Mouse (Mus musculus): ENCODE measurements around the gene Serpina16.
"Not testable (repeated sequence)": the region's sequence is repeated elsewhere in the genome, so short reads cannot be mapped to it uniquely, and the experiment has no call there.

Gene Serpina16

DNA sequence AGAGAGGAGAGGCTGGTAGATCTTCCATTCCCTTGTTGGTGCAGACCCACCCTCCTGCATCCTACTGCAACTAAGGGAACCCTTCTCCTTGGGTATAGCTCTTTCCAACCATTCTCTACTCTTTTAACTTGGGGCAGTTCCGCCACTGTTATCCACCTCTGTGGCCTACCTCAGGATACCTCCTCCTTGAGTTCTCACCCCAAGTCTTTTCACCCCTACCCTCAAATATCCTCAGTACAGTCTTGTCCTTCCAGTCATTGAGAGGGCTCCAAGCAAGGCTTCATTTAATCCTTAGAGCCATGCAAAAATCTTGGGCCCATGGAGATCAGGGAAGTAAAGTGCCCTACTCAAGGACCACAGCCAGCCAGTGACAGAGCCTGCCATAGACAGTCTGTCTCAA is at the start of gene Serpina16:
Serpina16 (minus strand) TSS at position 101 of the 400 bp plus-strand sequence.
- DNase-seq: no peak

DNA sequence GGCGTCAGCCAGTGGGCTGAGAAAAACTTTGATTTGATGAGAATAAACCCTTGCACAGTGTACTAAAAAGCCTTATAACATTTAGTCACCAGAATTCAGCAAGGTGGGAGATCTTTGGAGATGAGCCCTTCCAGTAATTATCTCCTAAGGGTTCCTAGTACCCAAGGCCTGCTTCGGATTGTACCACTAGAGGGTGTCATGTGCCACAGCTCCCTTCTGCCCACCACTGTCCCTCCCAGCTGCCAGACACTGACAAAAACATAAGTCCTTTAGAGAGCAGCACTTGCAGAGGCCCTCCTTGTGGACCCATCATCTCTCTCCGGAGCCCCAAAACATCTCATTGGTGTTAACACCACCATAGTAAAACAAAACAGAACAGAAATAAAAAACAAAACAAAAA is 35.6 kb upstream of the Serpina16 start:
- DNase-seq: no peak

DNA sequence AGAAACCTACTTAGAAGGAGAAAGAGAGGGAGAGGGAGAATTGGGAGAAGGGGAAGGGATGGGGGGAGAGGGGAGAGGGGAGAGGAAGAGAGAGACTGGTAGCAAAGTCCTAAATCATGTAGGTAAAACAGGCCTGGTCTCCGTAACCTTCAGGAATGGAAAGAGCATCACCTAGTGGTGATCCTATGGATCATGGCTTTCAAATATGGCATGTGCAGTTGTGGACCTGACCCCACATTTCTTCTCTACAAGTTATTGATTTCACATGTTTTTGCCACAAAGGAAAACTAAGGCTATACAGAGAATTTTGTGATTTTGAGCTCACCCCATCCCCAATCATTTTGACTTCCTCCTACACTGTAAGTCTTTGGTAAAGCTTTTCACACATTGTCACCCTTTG is 34.5 kb upstream of the Serpina16 start:
- DNase-seq: no peak

DNA sequence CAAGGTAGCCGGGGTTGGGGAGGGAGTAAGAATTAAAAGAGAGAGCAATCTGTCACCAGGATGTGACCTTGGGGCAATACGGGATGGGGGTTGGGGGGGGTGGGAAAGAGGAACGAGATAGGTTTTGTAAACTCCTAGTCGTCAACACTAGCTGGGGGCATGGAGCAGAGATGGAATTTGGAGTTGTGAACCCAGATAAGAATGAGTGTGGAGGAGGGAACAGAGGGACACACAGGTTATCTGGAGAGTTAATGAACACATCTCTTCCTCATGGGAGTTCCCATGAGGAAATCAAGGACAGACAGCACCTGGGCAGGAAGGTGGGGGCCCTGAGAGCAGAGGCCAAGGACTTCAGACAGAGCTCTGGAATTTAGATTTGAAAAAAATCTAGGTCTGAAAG is 30.2 kb upstream of the Serpina16 start:
- DNase-seq: no peak

DNA sequence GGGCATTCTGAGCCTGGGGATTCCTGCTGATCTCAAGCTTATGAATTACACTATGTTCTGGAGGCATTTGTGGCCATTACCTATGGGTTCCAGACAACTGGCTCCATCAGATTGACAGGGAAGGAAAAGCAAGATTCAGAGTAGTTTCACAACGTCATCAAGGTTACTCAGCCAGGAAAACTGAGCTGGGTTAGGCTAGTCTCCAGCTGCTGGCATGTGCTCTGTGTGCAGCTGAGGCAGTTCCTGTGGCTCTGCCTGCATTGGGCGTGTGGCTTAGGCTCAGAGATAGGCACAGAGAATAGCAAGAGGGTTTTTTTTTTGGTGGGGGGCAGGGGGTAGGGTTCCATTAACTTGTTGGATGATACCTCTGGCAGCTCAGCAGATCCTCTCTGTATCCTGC is 29.6 kb upstream of the Serpina16 start:
- no peak for DNase-seq

DNA sequence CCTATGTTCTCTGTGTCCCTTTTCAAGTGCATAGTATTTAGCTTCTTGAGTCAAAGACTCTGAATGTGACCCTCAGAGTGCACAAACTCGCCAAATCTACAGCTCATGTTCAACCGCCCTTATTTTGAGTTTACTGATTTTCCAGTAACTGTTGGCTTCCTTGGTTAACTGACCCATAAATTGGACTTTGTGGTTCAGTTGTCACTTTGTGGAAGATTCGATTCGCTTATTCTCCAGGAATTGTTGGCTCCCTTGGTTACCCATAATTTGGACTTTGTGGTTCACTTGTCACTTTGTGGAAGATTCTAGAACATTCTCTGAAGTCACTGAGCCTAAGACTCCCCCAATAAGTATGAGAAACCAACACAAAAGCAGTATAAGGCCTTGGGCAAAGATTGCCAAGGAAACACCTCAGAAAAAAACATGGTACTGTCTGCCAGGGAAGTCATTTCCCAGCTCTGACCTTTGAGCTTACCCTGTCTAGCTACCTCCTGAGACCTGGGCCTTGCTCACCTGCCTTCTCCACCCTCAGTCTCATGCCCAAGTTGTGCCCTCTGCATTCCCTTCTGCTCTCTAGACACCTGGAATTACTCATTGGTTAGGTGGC is 24.3 kb upstream of the Serpina16 start:
- DNase-seq: no peak

DNA sequence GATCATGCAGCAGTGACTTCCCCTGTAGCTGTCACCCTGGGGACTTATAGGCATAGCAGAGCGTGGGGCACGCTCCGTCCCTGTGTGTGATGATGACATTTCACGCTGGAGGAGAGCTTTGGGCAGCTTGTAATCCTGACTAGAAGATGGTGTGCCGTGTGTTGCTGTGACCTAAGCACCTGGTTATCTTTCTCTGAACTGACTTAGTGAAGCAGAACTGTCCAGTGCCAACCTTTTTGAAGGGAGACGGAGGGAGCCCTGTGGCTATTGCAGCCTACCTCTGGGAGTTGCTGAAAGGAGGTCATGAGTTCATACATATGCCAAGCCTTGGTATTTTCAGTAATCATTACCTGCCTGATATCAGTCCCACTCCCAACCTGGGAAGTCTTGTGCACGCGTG is 19.5 kb upstream of the Serpina16 start, which contains the start of gene Serpina1f:
Serpina1f (minus strand) TSS at position 101 of the 400 bp plus-strand sequence.
- DNase-seq: no peak

DNA sequence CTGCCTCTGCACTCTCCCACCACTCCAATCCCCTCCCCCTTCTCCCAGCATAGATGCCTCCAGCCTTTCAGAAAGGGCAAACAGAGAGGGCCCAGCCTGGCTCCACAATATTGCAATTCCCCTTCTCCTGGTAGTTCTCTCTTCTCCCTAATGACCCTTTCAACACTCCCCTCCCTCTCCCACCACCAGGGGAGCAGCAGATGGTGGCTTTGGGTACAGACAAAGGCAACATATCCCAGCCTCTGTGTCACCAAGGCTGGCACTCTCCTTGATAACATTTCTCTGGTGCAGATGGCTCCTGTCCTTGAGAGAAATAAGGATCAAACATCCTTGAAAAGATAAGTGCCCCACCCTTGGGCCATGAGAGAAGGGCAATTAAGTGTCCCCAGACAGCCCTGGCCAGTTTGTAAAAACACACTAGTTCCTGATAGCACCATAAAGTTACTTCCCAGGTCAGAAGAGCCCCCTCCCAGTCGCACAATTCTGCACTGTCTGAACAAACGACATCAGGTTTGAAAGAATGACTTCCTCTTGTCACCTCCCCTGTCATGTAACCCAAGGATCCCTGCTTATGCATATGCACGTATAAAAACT is 12.4 kb upstream of the Serpina16 start:
- no peak for DNase-seq

DNA sequence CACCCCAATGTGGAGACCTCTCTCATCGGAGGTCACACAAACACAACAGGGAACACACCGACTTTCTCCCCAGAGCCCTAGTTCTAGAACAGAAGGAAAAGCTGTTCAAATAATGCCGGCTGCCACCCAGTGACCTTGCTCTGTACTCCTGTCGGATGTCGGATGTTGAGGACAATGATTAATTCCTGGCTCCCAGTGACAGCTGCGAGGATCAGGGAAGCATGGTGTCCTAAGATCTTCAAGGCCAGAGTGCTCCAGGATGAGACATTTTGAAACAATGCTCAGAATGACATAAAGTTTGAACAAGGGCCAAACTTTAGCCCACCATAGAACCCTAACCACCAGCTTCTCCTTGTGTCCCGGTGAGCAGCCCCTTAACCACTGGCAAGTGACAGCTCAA is 11.1 kb upstream of the Serpina16 start:
- DNase-seq: no peak

DNA sequence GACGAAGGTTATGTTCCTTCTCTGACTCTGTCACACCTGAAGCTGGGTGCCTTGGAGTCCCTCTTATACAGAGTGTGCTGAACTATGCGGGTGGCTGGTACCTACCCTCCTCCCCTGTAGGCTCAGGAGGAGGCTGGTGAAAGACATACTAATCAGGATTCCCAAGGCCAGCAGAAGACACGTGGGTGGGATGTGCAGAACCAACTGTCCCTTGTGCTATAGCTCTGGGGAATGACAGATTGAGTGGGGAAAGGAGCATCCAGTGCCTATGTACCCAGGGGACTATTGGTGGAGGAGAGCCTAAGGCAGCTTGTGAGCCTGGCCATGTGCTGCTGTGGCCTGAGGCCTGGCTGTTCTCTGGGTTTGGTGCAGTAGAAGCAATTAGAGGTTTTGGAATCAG is 10.1 kb upstream of the Serpina16 start:
- no peak for DNase-seq

DNA sequence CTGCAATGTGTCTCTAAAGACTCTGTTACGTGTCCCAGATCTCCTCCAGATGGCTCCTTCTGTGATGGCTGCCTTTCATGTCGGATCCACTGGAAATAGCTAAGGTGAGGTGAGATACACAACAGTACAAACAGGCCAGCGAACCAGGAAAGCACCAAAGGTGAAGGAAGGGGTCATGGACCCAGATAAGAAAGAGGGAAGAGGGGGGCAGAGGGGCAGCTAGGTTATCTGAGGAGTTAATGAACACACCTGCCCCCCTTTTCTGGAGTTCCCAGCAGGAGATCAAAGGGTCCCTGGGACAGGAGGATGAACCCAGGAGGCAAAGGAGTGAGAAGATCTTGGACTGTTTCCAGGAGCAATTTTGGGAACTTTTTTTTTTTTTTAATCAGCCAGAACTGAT is 9.4 kb upstream of the Serpina16 start:
- no peak for DNase-seq

DNA sequence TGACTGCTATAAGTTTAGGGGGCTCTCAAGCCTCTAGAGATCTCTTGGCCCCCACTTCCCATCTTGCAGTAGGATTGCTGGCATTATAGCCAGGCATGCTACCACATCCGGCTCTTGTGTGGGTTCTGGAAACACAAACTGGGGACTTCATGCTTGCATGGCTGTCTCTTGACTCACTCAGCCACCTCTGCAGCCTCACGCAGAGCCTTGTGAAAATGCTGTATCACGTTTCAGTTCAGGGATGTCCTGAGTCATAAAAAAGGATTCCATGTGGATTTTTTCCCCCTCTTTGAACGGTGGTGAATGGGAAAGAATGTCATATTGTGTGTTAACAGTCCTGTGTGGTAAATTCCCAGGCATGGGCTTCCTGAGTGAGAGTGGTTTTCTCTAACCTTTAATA is 7.8 kb upstream of the Serpina16 start:
- DNase-seq: no peak

DNA sequence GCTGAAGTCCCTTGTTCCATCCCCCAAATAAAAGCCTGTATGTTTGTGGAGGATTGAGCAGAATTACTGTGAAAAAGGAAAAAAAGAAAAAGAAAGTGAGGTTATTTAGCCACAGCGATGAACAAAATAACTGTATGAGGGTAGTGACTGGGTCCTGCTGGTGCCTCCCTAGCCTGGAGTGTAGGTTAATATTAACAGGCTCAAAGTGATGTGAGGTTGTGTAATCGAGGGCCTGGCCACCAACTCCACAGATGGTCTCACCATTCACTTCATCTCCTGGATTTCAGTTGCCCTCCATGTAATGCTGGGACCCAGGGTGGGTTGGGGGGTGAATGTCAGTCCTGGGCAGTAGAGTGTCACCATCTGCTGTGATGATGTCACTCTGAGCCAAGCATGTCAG is 5.8 kb upstream of the Serpina16 start:
- no peak for DNase-seq

DNA sequence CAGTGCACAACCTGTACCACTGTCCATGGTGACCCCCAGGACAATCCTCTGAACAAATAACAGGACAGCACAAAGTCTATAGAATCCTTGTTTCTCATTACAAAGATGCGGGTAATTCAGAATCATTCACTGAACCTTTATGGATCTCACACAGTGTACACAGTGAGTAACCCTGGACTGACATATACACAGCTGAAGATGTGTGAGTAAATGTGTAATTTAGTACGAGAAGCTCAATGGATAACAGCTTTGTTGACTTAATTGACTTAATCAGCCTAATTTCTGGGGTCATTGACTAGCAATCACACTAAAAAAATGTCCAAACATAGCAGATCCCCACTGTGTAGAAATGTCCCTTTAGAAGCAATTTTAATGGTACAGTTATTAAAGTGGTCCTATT is 5.2 kb upstream of the Serpina16 start:
- no peak for DNase-seq

DNA sequence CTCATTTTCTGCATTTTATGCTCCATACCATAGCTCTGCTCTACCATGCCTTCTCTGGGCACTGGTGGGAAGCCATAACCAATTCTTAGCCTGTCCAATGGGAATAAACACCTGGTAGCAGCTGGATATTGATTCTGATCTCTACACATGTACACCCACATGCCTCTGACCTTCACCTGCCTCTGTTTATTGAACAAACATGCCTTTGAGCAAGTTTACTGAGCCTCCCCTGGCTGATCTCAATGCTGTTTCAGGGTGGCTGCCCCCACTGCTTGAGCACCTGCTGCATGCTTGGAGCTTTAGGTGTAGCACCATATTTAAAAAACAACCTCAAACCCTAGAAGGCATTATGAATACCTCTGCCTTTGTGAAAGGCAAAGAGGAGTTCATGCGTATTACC is 3.9 kb upstream of the Serpina16 start:
- not testable (repeated sequence) for DNase-seq

DNA sequence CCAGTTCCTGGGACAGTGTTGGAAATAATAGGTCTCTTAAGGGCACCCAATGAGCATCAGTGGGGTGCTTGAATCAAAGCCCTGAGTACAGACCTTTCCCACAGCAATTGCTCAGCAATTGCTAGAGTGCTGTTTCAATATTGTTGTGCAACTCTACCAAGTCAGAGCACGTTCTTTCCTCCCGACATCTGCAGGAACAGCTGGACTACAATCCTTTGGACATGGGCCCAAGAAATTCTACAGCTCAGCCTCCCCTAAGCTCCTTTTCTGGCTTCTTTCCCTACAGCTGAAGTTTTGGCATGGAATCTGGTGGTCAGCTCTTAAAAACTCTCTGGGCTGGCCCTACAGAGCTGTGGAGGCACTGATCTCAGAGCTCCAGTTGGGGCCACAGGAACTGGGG is 2.8 kb downstream of the Serpina16 start:
- DNase-seq: no peak

DNA sequence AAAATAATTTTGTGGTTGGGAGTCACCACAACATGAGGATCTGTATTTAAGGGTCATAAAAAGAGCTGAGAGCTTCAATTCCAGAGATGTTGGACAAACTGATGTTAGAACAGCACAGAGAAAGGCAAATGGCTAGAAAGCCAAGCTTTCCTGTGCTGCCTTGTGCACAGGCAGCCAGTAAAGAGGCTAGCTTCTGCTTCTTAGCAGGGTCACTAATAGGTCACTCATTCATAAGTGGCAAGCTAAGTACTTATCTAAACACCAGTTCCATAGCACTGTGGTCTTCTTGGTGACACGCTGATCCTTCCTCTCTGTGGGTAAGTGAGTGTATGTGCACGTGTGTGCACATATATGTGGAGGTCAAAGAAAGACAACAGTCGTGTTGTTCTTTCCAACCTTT is 4.5 kb downstream of the Serpina16 start:
- no peak for DNase-seq

DNA sequence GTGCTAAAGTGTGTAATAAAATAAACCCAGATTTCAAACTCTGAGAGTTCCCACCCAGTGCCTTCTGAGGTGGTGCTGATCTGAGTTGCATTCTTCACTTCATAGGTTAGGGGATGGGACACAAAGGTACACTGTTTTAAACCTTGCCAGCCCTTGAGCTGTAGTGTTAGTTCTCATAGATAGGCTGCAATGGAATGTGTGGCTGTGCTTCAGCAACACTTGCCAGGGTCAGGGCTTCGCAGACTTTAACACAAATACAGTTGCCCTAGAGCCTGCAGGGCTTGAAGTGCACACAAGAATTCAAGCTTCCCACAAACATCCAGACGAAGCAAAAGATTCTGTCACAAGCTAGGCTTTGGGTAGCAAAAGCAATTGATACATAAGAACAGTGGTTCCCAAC is 5.0 kb downstream of the Serpina16 start:
- no peak for DNase-seq

DNA sequence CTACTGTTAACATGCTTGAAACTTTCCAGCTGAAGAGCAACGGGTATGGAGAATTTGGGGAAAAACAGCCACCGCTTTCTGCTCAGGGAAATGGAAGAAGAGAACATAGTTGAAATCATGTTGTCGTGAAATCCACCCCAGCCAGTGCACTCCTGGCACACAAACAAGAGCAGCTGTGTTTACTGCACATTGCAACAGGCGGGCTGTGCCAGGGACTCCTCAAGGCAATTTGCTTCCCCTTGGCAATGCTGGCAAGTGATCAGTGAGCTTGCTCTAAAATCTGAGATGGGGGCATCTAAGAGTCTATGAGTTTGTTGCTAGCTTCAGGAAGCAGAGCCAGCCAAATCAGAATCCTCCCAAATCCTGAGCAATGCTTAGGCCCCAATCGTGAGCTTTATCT is 5.6 kb downstream of the Serpina16 start:
- DNase-seq: no peak

DNA sequence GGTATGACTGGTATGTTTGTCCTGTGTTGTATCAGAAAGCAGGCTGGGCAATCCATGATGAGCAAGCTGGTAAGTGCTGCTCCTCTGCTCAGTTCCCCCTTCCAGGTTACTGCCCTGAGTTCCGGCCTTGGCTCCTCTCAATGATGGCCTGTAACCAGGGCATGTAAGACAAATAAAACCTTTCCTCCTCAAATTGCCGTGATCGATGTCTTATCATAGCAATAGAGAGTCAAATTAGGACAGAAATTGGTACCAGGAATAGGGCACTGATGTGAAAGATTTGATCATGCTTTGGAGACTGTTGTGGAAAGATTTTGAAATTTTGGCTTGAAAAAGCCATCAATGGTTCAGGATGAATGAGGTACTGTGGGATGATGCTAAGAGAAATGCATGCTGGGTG is 10.7 kb downstream of the Serpina16 start:
- DNase-seq: no peak

DNA sequence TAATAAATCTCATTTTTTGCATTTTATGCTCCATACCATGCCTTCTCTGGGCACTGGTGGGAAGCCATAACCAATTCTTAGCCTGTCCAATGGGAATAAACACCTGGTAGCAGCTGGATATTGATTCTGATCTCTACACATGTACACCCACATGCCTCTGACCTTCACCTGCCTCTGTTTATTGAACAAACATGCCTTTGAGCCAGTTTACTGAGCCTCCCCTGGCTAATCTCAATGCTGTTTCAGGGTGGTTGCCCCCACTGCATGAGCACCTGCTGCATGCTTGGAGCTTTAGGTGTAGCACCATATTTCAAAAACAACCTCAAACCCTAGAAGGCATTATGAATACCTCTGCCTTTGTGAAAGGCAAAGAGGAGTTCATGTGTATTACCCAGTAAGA is 13.9 kb downstream of the Serpina16 start:
- DNase-seq: not testable (repeated sequence)

DNA sequence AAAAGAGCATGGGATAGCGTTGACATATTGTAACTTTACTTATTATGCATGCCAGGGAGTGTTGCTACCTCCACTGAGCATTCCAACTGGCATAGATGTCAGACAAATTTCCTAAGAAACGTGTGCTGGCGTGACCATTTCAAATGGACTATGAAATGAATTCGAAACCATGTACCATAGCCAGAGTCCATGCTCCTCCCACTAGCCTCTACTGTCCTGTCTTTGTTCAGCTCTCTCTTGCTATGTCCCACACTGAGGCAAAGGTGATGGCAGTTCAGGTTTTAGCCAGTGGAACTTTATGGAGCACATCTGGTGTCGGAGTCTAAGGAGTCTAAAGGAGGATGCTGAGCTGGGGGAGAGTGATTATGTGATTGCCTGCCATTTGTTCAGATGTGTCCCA is 15.9 kb downstream of the Serpina16 start:
- DNase-seq: no peak

DNA sequence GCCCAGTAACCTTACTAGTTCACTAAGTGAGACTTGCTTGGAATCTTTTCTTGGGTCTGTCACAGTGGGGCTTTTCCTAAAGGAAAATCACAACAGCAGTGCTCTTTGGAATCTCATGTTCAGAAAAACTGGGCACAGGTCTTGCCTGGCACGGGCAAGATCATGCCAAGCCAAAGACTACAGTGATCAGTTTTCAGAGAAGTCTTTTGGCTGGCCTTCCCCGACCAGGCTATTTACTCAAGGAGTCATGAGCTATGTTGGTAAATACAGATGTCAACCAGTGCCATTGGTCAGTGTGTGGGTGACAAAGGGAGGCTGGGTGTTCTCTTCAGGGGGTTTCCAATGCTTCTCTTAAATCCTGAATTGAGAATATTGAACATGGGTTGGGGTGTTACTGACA is 16.8 kb downstream of the Serpina16 start:
- DNase-seq: no peak

DNA sequence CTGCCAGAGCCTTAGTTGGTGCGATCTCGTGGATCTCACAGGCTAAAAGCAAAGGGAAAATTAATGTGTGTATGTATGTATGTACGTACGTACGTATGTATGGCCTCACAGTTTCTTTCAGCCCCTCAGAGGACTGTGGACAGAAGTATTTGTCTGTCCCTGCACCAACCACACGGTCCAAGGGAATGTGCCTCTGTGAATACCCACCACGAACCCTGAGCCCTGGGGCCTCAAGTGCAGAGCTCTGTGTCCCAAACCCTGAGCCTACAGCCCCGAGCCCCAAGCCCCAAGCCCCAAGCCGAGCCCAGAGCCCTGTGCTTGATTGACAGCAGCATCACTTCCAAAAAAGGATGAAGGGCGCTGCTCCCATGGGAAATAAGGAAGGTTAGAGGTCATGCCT is 17.9 kb downstream of the Serpina16 start:
- DNase-seq: no peak
